Mouse (Mus musculus) skeletal muscle tissue, adult 2 months (tissue): ENCODE data around the gene Tmem232.
"Not testable (repeated sequence)": the region's sequence is repeated elsewhere in the genome, so short reads cannot be mapped to it uniquely, and the experiment has no call there.

Experiments used
- DNase-seq: peaks from one replicate; pipeline ENCODE4 v3.0.0-alpha.2; 2012; ENCODE audit warnings: low read depth, low spot score

The Tmem232 gene

DNA sequence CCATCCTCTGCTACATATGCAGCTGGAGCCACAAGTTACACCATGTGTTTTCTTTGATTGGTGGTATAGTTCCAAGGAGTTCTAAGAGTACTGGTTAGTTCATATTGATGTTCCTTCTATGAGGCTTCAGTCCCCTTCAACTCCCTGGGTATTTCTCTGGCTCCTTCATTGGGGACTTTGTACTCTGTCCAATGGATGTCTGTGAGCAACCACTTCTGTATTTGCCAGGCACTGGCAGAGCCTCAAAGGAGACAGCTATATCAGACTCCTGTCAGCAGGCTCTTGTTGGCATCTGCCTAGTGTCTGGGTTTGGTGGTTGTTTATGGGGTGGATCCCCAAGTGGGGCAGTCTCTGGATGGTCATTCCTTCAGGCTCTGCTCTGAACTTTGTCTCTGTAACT, 8.2 kb downstream of the Tmem232 start:
- not testable (repeated sequence) for DNase-seq

DNA sequence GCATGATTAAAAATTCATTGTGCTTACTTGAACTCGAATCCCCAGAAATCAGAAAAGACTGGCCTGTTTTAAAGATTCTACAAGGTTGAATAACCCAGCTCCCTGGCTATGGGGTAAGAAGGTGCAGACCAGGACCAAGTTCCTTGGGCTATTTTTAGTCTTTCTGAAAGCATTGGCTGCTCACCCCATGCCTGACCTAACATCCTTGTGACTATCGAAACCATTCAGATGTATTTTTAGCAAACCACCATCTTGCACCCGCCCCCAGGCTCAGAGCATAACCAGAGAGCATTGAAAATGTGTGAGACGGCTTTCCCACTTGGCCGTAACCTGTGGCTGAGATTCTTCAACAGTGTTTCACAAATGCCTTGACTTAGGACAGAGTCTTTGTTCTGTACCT, 13.1 kb downstream of the Tmem232 start:
- DNase-seq = peak; percentile 46

- DNase-seq = no peak
Measured at GRCm38 (mm10) chr17:65513517-65513916, 27.1 kb downstream of the Tmem232 start.

- no peak for DNase-seq
Measured at GRCm38 (mm10) chr17:65484654-65485053, 55.9 kb downstream of the Tmem232 start.

GRCm38 (mm10) chr17:65476747-65477146, 63.8 kb downstream of the Tmem232 start:
- no peak for DNase-seq

- no peak for DNase-seq
Measured at GRCm38 (mm10) chr17:65450818-65451217, 89.8 kb downstream of the Tmem232 start.

- not testable (repeated sequence) for DNase-seq
Measured at GRCm38 (mm10) chr17:65437906-65438305, 102.7 kb downstream of the Tmem232 start.

DNA sequence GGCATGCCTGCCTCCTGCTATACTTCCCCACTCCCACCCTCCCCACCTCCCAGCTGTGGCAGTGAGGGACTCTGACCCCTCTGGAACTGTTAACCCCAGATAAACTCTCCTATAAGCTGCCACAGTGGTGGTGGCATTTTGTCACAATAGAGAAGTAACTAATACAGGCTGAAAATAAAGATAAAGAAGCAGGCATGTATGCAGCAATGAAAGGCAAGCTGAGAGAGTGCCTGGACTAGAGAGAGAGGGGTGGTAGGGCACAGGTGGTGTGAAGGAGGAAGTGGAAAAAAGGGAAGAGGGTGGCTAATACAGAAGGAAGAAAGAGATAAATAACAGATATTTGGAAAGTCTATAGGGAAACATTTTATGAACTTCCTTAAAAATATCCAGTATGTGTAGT, 121.5 kb downstream of the Tmem232 start:
- DNase-seq = no peak

- no peak for DNase-seq
Measured at GRCm38 (mm10) chr17:65405309-65405708, 135.3 kb downstream of the Tmem232 start.

GRCm38 (mm10) chr17:65400914-65401313, 139.7 kb downstream of the Tmem232 start:
- peak; percentile 4 for DNase-seq

GRCm38 (mm10) chr17:65384411-65384962, 156.1 kb downstream of the Tmem232 start:
- no peak for DNase-seq

DNA sequence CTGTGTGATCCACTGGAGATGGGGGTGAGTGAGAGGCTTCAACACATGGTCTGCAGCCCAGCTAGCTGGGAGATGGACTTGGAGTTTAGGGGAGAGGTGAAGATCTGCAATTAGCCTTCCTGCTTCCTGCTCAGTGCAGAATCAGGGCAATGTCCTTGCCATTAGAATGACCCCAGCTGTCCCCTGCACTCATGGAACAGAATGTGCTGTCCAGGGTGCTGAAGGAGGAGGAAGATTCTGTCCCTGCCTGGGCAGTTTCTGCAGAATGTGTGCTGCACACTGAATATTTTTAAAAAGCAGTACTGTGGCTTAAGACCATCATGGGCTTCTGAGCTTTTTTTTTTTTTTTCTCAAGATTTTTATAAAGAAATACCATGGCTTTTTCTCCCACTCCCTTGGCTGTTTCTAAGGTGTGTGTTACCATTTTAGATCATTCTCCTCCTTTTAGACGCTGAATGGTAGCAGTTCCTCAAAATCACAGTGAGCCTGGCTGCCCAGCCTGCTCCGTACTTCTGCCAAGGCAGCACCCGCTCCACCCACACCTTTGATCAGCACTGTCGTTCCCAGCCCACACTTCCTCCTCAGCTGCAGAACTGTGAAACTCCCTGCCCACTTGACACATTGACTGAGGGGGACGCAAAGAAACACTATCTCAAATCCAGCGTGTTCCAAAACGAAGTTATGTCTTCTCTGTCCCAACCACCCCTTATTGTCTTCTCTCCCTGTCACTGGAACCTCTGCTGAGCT, 170.4 kb downstream of the Tmem232 start:
- no peak for DNase-seq

DNA sequence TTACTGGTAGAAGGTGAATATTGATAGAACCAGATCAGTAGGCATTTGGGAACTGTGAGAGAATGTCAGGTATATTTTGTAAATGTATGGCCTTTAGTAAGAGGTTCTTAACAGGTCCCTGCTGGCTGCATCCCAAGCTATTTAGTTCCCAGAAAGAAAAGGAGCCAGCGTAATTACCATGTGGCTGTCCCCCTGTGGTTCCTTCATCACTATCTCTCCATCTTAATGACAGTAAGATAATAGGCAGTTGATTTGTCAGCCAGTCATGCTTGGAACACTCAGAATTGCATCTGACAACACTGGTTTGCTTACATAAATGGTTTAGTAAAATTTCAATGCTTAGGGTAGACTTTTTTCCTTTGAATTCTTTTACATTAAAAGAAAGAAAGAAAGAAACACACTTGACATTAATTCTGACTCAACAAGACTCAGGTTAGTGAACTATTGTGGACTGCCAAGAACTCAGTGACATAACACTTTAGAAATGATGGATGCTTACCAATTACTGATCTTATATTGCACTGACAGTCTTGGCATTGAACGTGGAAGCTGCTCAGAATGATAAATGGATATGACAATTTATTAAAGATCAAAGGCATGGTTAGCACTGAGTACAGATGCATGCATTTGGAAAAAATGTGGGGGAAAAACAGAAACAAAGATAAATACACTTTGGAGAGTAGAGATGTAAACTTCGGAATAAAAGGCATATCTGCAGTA, 174.9 kb downstream of the Tmem232 start:
- DNase-seq = no peak

GRCm38 (mm10) chr17:65351836-65352235, 188.7 kb downstream of the Tmem232 start:
- DNase-seq = no peak

GRCm38 (mm10) chr17:65340016-65340415, 200.6 kb downstream of the Tmem232 start:
- DNase-seq = peak; percentile 10

- DNase-seq = no peak
Measured at GRCm38 (mm10) chr17:65330759-65331158, 209.8 kb downstream of the Tmem232 start.

- peak; percentile 14 for DNase-seq
Measured at GRCm38 (mm10) chr17:65325249-65325648, 215.3 kb downstream of the Tmem232 start.

DNA sequence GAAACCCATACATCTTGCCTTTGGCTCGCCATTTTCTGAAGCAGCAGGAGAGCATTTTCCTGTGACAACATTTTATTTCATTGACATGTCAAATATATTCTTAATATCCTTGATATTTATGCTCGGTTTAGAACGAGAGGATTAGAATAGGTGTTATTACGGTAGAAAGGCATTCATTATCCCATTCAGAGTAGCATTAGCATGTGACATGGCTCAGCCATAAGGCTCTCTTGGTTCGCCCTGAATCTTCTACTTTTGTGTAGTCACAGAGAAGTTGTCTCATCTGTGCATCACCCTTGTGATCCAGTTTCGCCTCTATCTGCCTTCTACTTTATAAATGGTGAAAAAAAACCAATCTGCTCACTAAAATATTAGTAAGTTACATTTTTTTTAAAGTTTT, 220.0 kb downstream of the Tmem232 start:
- DNase-seq = no peak

- no peak for DNase-seq
Measured at GRCm38 (mm10) chr17:65299946-65300345, 240.6 kb downstream of the Tmem232 start.

- peak; percentile 66 for DNase-seq
Measured at GRCm38 (mm10) chr17:65297831-65298230, 242.8 kb downstream of the Tmem232 start.

- no peak for DNase-seq
Measured at GRCm38 (mm10) chr17:65252160-65252559, 288.4 kb downstream of the Tmem232 start.

- no peak for DNase-seq
Measured at GRCm38 (mm10) chr17:65250261-65250660, 290.3 kb downstream of the Tmem232 start.

- no peak for DNase-seq
Measured at GRCm38 (mm10) chr17:65243716-65244115, 296.9 kb downstream of the Tmem232 start.
